Mouse (Mus musculus): ENCODE data around the gene Fam178b. TPM values are rescaled to one million over a fixed set of nuclear protein-coding genes. Genes with fewer than 3 reads are reported as not detected.

Fam178b gene
- 0.88 TPM for total RNA-seq (2023)

GRCm38 (mm10) chr1:36682620-36683355, at the start of gene Fam178b:
Gene Fam178b (minus strand): TSS chr1:36683183.

DNA sequence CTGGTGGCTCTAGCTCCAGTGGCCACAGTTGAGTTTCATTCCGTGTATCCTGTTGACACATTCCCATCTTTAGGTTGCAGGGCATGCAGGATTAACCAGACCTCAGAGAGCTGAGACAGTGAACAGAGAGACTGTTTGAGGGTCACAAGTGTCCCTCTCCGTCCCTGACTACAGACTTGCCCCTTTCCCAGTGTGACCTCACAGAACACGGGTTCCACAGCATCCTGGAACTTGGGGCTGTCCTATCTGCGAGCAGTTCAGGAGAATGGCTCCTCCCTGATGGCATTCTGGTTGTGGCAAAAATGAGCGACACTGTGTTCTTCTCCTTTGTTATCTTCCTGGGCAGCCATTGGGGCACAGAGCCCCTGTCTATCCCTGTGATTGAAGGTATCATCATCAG, 31.3 kb upstream of the Fam178b start, which contains the start of gene Actr1b:
Gene Actr1b, minus strand, starts transcription at position 112 of the 400 bp plus-strand sequence.

GRCm38 (mm10) chr1:36709854-36710280, 26.9 kb upstream of the Fam178b start, which contains the start of gene 4933424G06Rik:
Gene 4933424G06Rik (plus strand): TSS chr1:36710149.

GRCm38 (mm10) chr1:36691271-36692155, 8.5 kb upstream of the Fam178b start, which contains the start of gene Cox5b:
Gene Cox5b (plus strand): TSS chr1:36691449.

GRCm38 (mm10) chr1:36558031-36558993, 124.7 kb downstream of the Fam178b start, which contains the start of gene Sema4c:
Gene Sema4c (minus strand): TSS chr1:36558349.

GRCm38 (mm10) chr1:36546888-36547471, 136.0 kb downstream of the Fam178b start, which contains the start of gene Ankrd39:
Gene Ankrd39 (minus strand): TSS chr1:36547445.

DNA sequence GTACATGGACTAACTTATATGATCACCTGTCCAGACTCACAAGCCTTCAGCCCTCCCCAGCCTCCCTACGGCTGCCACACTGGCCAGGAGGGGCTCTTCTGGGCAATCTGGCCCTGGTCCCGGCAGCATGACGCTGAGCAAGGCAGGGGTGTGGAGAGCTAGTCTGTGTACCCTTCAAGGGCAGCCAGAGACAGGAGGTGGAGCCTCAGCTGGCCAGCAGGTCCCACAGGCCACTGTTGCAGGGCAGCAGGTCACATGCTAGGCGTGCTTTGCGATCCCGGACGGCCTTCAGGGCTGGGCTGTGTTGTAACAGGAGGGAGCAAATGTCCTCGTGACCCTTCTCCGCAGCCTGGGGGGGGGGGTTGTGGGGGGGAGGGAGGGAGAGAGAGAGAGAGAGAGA, 143.8 kb downstream of the Fam178b start, which contains the start of gene Gm42417:
Gene Gm42417, minus strand, starts transcription at position 244 of the 400 bp plus-strand sequence.

GRCm38 (mm10) chr1:36536783-36537182, 146.2 kb downstream of the Fam178b start, which contains the start of gene Ankrd23:
Gene Ankrd23 (minus strand): TSS chr1:36536883.

Other genes starting within 250 kb of the Fam178b start
- gene Lman2l, start 237.9 kb downstream of the Fam178b start, total RNA-seq (2023): 24.4 TPM
- 24.2 TPM for gene Cnnm4, start 211.6 kb downstream of the Fam178b start, total RNA-seq (2023)
- 39.4 TPM for gene Cnnm3, start 171.3 kb downstream of the Fam178b start, total RNA-seq (2023)
- gene Ankrd23, start 146.3 kb downstream of the Fam178b start, total RNA-seq (2023): 22.4 TPM
- not detected for gene Gm42417, start 143.8 kb downstream of the Fam178b start, total RNA-seq (2023)
- 22.5 TPM for gene Ankrd39, start 135.7 kb downstream of the Fam178b start, total RNA-seq (2023)
- 0.64 TPM for gene Sema4c, start 124.8 kb downstream of the Fam178b start, total RNA-seq (2023)
- 221 TPM for gene Cox5b, start 8.3 kb upstream of the Fam178b start, total RNA-seq (2023)
- not detected for gene 4933424G06Rik, start 27.0 kb upstream of the Fam178b start, total RNA-seq (2023)
- 324 TPM for gene Actr1b, start 31.2 kb upstream of the Fam178b start, total RNA-seq (2023)
- 215 TPM for gene Zap70, start 78.6 kb upstream of the Fam178b start, total RNA-seq (2023)